Mouse (Mus musculus): ENCODE results near the gene Aanat. TPM values are rescaled to one million over a fixed set of nuclear protein-coding genes. Genes with fewer than 3 reads are reported as not detected.
A peak's percentile ranks its signal among the peaks of the same experiment; 100 is the strongest.

Gene Aanat
- polyA plus RNA-seq, 1 experiment from 2014 or later: not detected

DNA sequence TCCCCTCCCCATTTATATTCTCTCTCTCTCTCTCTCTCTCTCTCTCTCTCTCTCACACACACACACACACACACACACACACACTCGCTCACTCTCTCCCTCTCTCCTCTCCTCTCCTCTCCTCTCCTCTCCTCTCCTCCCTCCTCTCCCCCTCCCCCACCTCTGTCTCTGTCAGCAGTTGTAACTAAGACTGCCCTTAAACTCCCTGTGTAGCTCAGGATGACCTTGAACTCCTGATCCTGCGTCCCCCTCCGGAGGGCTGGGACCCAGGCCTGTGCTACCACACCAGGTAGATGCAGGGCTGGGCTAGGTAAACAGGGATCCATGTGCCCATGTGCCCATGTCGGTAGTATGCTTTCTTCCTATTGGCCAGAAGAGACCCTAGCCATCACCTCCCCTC is 5.4 kb downstream of the Aanat start:
- WGBS: 77% methylated on average over 4 of the region's 4 CpGs
- Histone ChIP-seq H3K9ac (replicated peaks; ENCODE audit: low read depth) (no peak overlapping the region), H3K4me1 (ENCODE audit: insufficient read depth, low read depth, low read length) (no peaks in the 10 kb centered on the region), H3K27me3 (replicated peaks; ENCODE audit: insufficient read depth, low read length) (0 out of 2 replicates have a peak, but pooled peaks cover 5% of the 10 kb centered on the region), H3K9me3 (ENCODE audit: low read length) (no peaks in the 10 kb centered on the region), H3K4me2 (replicated peaks; ENCODE audit: low read depth, low read length) (no peak overlapping the region), H3K4me3 (ENCODE audit: low read depth, low read length) (no peak overlapping the region), H3K27ac (ENCODE audit: low read length) (no peak overlapping the region), H3K36me3 (ENCODE audit: insufficient read depth, low read length) (no peaks in the 10 kb centered on the region)
- ATAC-seq (no peak), DNase-seq (ENCODE audit: low spot score) (no peak)
- no peak for TF ChIP-seq CTCF (IDR thresholded peaks at IDR 0.05)
- no peak for TF ChIP-seq EP300 (IDR thresholded peaks at IDR 0.05)

DNA sequence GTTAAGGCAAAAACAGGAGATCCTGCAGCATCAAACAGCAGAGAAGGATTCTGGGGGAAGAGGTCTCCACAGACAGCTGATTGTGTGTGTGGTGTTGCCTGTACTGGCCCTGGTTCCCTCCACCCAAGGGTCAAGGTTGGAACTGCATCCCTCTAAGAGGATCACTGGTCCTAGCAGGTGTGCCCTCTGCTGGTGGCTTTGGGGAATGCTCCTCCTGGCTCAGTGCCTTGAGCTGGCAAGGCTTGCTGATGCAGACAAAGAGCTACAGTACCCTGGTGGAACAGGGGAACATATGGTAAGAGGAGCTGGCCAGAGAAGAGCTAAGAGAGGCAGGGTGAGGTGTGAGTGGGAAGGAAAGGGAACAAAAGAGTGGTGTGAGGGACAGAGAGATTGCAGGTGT is 6.2 kb downstream of the Aanat start:
- no peak overlapping the region for H3K27ac ChIP-seq (ENCODE audit: low read length)
- no peaks in the 10 kb centered on the region for H3K4me1 ChIP-seq (ENCODE audit: insufficient read depth, low read depth, low read length)
- H3K9ac ChIP-seq (replicated peaks; ENCODE audit: low read depth): no peak overlapping the region
- H3K4me3 ChIP-seq (ENCODE audit: low read depth, low read length): no peak overlapping the region
- H3K9me3 ChIP-seq (ENCODE audit: low read length): no peaks in the 10 kb centered on the region
- no peaks in the 10 kb centered on the region for H3K36me3 ChIP-seq (ENCODE audit: insufficient read depth, low read length)
- 0 out of 2 replicates have a peak, but pooled peaks cover 5% of the 10 kb centered on the region for H3K27me3 ChIP-seq (replicated peaks; ENCODE audit: insufficient read depth, low read length)
- H3K4me2 ChIP-seq (replicated peaks; ENCODE audit: low read depth, low read length): no peak overlapping the region
- peak; percentile 91 for DNase-seq (ENCODE audit: low spot score)
- TF ChIP-seq CTCF (IDR thresholded peaks at IDR 0.05) (peak; percentile 100), EP300 (IDR thresholded peaks at IDR 0.05) (no peak)
- peak; percentile 87 for ATAC-seq

DNA sequence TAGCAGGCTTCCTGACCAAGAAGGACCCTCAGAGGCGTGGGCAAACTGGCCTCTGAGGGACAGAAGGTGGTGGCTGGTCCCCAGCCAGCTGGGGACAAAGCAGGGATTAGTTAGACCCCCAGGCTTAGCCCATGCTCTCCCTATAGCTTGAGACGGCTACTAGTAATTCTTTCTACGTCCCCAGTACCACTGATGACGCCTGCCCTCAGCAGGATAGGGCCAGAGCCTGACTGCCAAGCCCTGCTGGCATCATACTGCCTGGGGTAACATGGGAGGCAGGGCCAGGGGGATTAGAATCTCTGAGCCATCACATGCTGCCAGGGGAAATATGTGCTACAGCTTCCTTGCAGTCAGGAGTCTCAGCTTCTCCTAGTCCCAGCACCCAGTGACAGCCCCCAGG is 7.1 kb downstream of the Aanat start:
- Histone ChIP-seq H3K9me3 (ENCODE audit: low read length) (no peaks in the 10 kb centered on the region), H3K4me1 (ENCODE audit: insufficient read depth, low read depth, low read length) (no peaks in the 10 kb centered on the region), H3K27me3 (replicated peaks; ENCODE audit: insufficient read depth, low read length) (no peaks in the 10 kb centered on the region), H3K4me2 (replicated peaks; ENCODE audit: low read depth, low read length) (no peak overlapping the region), H3K4me3 (ENCODE audit: low read depth, low read length) (no peak overlapping the region), H3K36me3 (ENCODE audit: insufficient read depth, low read length) (0 out of 2 replicates have a peak, but pooled peaks cover under 1% of the 10 kb centered on the region), H3K9ac (replicated peaks; ENCODE audit: low read depth) (no peak overlapping the region), H3K27ac (ENCODE audit: low read length) (no peak overlapping the region)
- DNase-seq (ENCODE audit: low spot score) (no peak), ATAC-seq (no peak)
- 76% methylated on average over 4 of the region's 4 CpGs for WGBS
- TF ChIP-seq CTCF (IDR thresholded peaks at IDR 0.05) (no peak), EP300 (IDR thresholded peaks at IDR 0.05) (no peak)

DNA sequence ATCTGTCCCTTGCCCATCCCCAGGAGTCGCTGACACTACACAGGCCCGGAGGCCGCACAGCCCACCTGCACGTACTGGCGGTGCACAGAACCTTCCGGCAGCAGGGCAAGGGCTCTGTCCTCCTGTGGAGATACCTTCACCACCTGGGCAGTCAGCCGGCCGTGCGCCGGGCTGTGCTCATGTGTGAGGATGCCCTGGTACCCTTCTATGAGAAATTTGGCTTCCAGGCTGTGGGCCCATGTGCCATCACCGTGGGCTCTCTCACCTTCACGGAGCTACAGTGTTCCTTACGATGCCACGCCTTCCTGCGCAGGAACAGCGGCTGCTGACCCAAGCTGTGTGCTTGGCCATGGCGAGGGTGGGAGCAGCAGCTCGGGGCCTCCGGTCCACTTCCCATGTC is 10.5 kb downstream of the Aanat start:
- Histone ChIP-seq H3K27ac (ENCODE audit: low read length) (no peak overlapping the region), H3K4me2 (replicated peaks; ENCODE audit: low read depth, low read length) (no peak overlapping the region), H3K9ac (replicated peaks; ENCODE audit: low read depth) (no peak overlapping the region), H3K9me3 (ENCODE audit: low read length) (no peaks in the 10 kb centered on the region), H3K4me1 (ENCODE audit: insufficient read depth, low read depth, low read length) (no peaks in the 10 kb centered on the region), H3K4me3 (ENCODE audit: low read depth, low read length) (no peak overlapping the region), H3K27me3 (replicated peaks; ENCODE audit: insufficient read depth, low read length) (no peaks in the 10 kb centered on the region), H3K36me3 (ENCODE audit: insufficient read depth, low read length) (peaks cover 26% of the 10 kb centered on the region)
- WGBS: 87% methylated on average over 19 of the region's 19 CpGs
- no peak for ATAC-seq
- DNase-seq (ENCODE audit: low spot score): no peak
- no peak for TF ChIP-seq EP300 (IDR thresholded peaks at IDR 0.05)
- no peak for TF ChIP-seq CTCF (IDR thresholded peaks at IDR 0.05)

DNA sequence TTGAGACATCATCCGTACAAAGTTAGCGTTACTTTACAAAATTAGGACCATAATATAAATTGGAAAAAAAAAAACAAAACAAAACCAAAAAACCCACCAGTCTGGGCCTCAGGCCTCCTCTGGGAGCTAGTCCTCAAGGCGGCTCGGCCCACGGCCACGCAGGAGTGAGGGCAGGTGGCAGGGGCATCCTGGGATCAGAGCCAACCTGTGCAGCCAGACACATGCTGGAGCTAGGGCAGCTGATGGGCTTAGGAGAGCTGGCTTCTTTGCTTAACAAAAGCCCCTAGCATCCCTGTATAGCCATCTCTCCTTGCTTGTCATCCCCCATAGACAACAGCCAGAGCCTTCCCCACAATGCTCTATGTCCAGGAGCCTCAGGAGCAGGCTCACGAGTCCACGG is 12.0 kb downstream of the Aanat start:
- Histone ChIP-seq H3K4me3 (ENCODE audit: low read depth, low read length) (no peak overlapping the region), H3K9ac (replicated peaks; ENCODE audit: low read depth) (no peak overlapping the region), H3K27ac (ENCODE audit: low read length) (no peak overlapping the region), H3K27me3 (replicated peaks; ENCODE audit: insufficient read depth, low read length) (no peaks in the 10 kb centered on the region), H3K4me1 (ENCODE audit: insufficient read depth, low read depth, low read length) (no peaks in the 10 kb centered on the region), H3K4me2 (replicated peaks; ENCODE audit: low read depth, low read length) (no peak overlapping the region), H3K36me3 (ENCODE audit: insufficient read depth, low read length) (peaks cover 37% of the 10 kb centered on the region), H3K9me3 (ENCODE audit: low read length) (no peaks in the 10 kb centered on the region)
- WGBS: 85% methylated on average over 8 of the region's 8 CpGs
- TF ChIP-seq EP300 (IDR thresholded peaks at IDR 0.05) (no peak), CTCF (IDR thresholded peaks at IDR 0.05) (no peak)
- ATAC-seq (no peak), DNase-seq (ENCODE audit: low spot score) (no peak)

DNA sequence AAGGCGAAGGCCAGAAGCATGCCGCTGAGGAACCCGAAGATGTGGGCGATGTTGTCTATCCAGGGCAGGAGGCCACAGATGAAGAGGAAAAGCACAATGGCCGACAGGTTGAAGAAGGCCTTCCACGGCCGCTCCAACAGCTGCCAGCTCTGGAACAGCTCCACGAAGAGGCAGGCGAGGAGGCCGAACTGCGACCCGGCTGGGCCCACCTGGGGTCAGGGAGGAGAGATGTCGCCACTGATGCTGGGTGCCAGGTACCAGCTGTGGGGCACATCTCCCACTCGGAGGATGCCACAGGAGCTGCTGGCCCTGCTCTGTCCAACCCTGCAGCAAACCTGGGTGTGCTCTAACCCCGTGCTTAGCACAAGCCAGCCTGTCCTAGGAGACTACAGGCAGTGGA is 13.0 kb downstream of the Aanat start:
- H3K27ac ChIP-seq (ENCODE audit: low read length): no peak overlapping the region
- DNase-seq (ENCODE audit: low spot score) (no peak), ATAC-seq (no peak)
- no peaks in the 10 kb centered on the region for H3K4me1 ChIP-seq (ENCODE audit: insufficient read depth, low read depth, low read length)
- H3K9me3 ChIP-seq (ENCODE audit: low read length): no peaks in the 10 kb centered on the region
- H3K36me3 ChIP-seq (ENCODE audit: insufficient read depth, low read length): peaks cover 47% of the 10 kb centered on the region
- TF ChIP-seq EP300 (IDR thresholded peaks at IDR 0.05): no peak
- no peak overlapping the region for H3K4me3 ChIP-seq (ENCODE audit: low read depth, low read length)
- 90% methylated on average over 15 of the region's 15 CpGs for WGBS
- no peak overlapping the region for H3K9ac ChIP-seq (replicated peaks; ENCODE audit: low read depth)
- H3K27me3 ChIP-seq (replicated peaks; ENCODE audit: insufficient read depth, low read length): no peaks in the 10 kb centered on the region
- no peak overlapping the region for H3K4me2 ChIP-seq (replicated peaks; ENCODE audit: low read depth, low read length)

DNA sequence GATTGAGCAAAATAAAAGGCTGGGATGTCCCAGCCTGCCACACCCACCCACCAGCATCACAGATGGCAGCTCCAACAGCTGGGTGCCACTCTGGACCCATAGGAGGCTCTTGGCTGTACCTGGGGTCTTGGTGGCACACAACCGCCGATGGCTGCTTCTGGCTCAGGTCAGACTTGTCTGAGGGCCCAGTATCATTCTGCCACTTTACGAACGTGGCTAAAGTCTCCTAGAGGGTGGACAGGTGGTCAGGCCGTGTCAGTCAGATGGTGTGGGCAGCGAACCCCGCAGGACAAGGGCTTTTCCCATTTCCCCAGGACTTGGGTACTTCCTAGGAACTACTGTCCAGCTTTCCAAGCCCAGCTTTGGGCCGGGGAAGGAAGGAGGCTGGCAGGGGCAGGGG is 14.9 kb downstream of the Aanat start:
- no peak overlapping the region for H3K9ac ChIP-seq (replicated peaks; ENCODE audit: low read depth)
- 89% methylated on average over 8 of the region's 8 CpGs for WGBS
- H3K9me3 ChIP-seq (ENCODE audit: low read length): no peaks in the 10 kb centered on the region
- H3K4me2 ChIP-seq (replicated peaks; ENCODE audit: low read depth, low read length): no peak overlapping the region
- no peak overlapping the region for H3K4me3 ChIP-seq (ENCODE audit: low read depth, low read length)
- TF ChIP-seq EP300 (IDR thresholded peaks at IDR 0.05): no peak
- no peak for TF ChIP-seq CTCF (IDR thresholded peaks at IDR 0.05)
- DNase-seq (ENCODE audit: low spot score): no peak
- no peak overlapping the region for H3K27ac ChIP-seq (ENCODE audit: low read length)
- H3K4me1 ChIP-seq (ENCODE audit: insufficient read depth, low read depth, low read length): no peaks in the 10 kb centered on the region
- peaks cover 66% of the 10 kb centered on the region for H3K36me3 ChIP-seq (ENCODE audit: insufficient read depth, low read length)
- ATAC-seq: no peak
- H3K27me3 ChIP-seq (replicated peaks; ENCODE audit: insufficient read depth, low read length): no peaks in the 10 kb centered on the region

All from lung, postnatal 0 days (tissue).